Mouse (Mus musculus) neutrophil, adult 83 days (primary cell): Measurements from ENCODE around the gene Gm12216. TPM values are rescaled to one million over a fixed set of nuclear protein-coding genes. Genes with fewer than 3 reads are reported as not detected.

Source experiments
- total RNA-seq, 2 experiments: library from RNA; stranded (reverse); gene quantifications; one replicate each; pipeline ENCODE4 v1.2.4; 2023

The Gm12216 gene
- total RNA-seq: 1 to 10 TPM in 1 of 2 experiments, under 1 TPM in 1; 0.82 to 1.9 TPM

GRCm38 (mm10) chr11:53858761-53859580 lies at the start of gene Gm12216:
TSS of gene Gm12216 (minus strand) at chr11:53859256.

DNA sequence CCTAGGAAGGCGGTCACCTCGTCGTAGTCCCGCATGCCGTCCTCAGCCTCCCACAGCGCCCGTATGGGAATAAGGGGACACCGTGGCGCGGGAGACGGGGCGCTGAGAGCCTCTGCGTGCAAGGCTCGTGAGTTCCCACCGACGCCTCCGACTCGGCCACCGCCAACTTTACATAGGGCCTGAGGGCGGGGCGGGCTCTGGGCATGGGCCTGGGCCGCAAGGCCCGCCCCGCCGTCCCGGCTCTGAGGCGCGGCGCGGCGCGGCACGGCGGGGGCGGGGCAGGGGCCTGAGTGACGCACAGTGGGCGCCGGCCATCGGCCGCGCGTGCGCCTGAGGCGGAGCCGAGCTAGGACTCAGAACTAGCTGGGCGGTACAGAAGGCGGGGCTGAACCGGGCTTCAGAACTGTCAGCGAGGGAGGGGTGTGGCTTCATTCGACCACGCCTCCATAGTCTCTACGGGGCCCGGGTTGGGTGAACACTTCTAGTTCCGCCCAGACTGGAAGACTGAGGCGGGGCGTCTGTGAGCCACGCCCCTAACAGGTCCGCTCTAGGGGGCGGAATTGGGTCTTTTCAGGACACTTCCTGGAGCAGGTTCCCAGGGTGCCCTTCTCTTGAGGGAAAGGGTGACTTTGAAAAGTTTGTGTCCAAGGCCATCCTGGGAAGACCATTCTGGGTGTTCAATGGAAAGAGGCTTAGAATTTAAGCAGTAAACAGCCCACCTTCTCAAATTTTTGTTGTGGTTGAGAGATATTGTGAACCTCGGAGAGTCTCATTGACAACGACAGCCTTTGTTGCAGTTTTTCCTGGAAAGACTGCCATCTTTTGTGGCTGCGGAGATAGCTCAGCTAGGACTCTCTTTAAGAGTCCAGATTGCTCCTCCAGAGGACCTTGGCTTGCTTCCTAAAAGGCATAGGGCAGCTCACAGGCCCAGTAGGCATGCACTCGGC lies 32.7 kb upstream of the Gm12216 start, which contains the start of gene Slc22a5:
TSS of gene Slc22a5 (minus strand) at position 156 of the 947 bp plus-strand sequence.

DNA sequence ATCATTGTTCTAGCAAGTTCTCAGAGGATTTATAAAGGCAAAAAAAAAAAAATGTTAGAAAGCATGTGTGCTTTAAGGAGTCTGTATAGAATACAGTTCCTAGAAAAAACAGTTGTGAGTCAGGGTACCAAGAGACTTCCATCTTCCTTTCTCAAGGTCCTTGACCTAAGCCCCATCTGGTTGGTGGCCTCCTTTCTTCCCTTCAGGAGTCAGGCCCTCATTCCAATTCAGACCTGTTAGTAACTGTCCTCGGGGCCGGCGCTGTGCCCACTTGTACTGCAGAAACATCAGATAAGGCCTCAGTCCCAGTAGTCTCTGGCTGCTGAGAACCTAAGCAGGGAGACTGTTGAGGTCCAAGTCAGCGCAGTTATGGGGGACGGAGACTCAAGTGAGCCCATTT lies 86.0 kb downstream of the Gm12216 start, which contains the start of gene Gm17334:
TSS of gene Gm17334 (minus strand) at position 101 of the 400 bp plus-strand sequence.

GRCm38 (mm10) chr11:53769760-53770124 lies 89.3 kb downstream of the Gm12216 start, which contains the start of gene Irf1:
TSS of gene Irf1 (plus strand) at chr11:53770014.

Other genes starting within 250 kb of the Gm12216 start
- gene Il4, start 240.6 kb downstream of the Gm12216 start, total RNA-seq: not detected
- gene Il13, start 224.6 kb downstream of the Gm12216 start, total RNA-seq: not detected
- 10 to 100 TPM; 15.3 to 19.3 TPM for gene Rad50, start 151.9 kb downstream of the Gm12216 start, total RNA-seq
- gene Il5, start 138.5 kb downstream of the Gm12216 start, total RNA-seq: not detected
- gene Irf1, start 89.2 kb downstream of the Gm12216 start, total RNA-seq: 100 to 1,000 TPM; 123 to 138 TPM
- not detected for gene Gm17334, start 86.1 kb downstream of the Gm12216 start, total RNA-seq
- gene Slc22a5, start 32.4 kb upstream of the Gm12216 start, total RNA-seq: 1 to 10 TPM; 5.9 to 6.5 TPM
- gene Slc22a21, start 121.1 kb upstream of the Gm12216 start, total RNA-seq: 1 to 10 TPM in 1 of 2 experiments, under 1 TPM in 1; 0.85 to 2.4 TPM
- gene Slc22a4, start 168.8 kb upstream of the Gm12216 start, total RNA-seq: 10 to 100 TPM; 16.2 to 23.7 TPM
- gene Pdlim4, start 209.8 kb upstream of the Gm12216 start, total RNA-seq: 1 to 10 TPM; 1.8 to 2.3 TPM
- 1 to 10 TPM in 1 of 2 experiments, under 1 TPM in 1; 0.35 to 1.1 TPM for gene P4ha2, start 240.8 kb upstream of the Gm12216 start, total RNA-seq